Mouse (Mus musculus) intestine, postnatal 0 days (tissue): ENCODE results near the gene Arid3b. TPM values are rescaled to one million over a fixed set of nuclear protein-coding genes. Genes with fewer than 3 reads are reported as not detected.

ENCODE experiments used
- ATAC-seq: fragments of 200-750 bp; cut with Nextera tagmentation; 2 replicates; pipeline ENCODE4 v1.8.0; 2017; ENCODE audit warnings: mild to moderate bottlenecking, moderate TSS enrichment, moderate library complexity
- H3K27ac ChIP-seq: fragments of 300-500 bp; sonication (generic); 2 replicates; pipeline ENCODE4 v1.5.1; 2014; ENCODE audit warnings: mild to moderate bottlenecking, low read depth, low read length, moderate library complexity
- H3K27me3 ChIP-seq: fragments of 300-500 bp; sonication (generic); replicated peaks from 2 replicates; pipeline ENCODE4 v1.6.1; 2014; ENCODE audit warnings: low read length, mixed read lengths; ENCODE audit not compliant: control insufficient read depth, insufficient read depth
- H3K36me3 ChIP-seq: fragments of 300-500 bp; sonication (generic); 2 replicates; pipeline ENCODE4 v1.6.1; 2014; ENCODE audit warnings: mild to moderate bottlenecking, moderate library complexity; ENCODE audit not compliant: control insufficient read depth, insufficient read depth
- H3K4me1 ChIP-seq: fragments of 300-500 bp; sonication (generic); replicated peaks from 2 replicates; pipeline ENCODE4 v1.6.1; 2014; ENCODE audit warnings: antibody characterized with exemption, low read length, mixed read lengths; ENCODE audit not compliant: control insufficient read depth, insufficient read depth
- H3K4me2 ChIP-seq: fragments of 300-500 bp; sonication (generic); replicated peaks from 2 replicates; pipeline ENCODE4 v1.6.1; 2014; ENCODE audit warnings: low read depth, mild to moderate bottlenecking, moderate library complexity
- H3K4me3 ChIP-seq: fragments of 300-500 bp; sonication (generic); 2 replicates; pipeline ENCODE4 v1.5.1; 2014; ENCODE audit warnings: low read depth, low read length
- H3K9ac ChIP-seq: fragments of 300-500 bp; sonication (generic); 2 replicates; pipeline ENCODE4 v1.6.1; 2014; ENCODE audit warnings: mild to moderate bottlenecking, low read depth, low read length
- H3K9me3 ChIP-seq: fragments of 300-500 bp; sonication (generic); 2 replicates; pipeline ENCODE4 v1.6.1; 2016; ENCODE audit warnings: mixed run types; ENCODE audit not compliant: control insufficient read depth
- CTCF ChIP-seq: sonication (generic); IDR thresholded peaks from 2 replicates; pipeline ENCODE4 v1.5.1; 2016; ENCODE audit warnings: low read depth, mild to moderate bottlenecking, control low read depth, antibody characterized with exemption, moderate library complexity
- WGBS: fragments of 180-500 bp; shearing (Covaris S2); extraction: QIAGEN DNeasy Blood & Tissue Kit; methylation state at CpG from one replicate; pipeline ENCODE4 v1.1.7; 2014; 5-methylcytosine and 5-hydroxymethylcytosine counted together
- polyA plus RNA-seq: library from polyadenylated mRNA; unstranded; fragments of >200 nt; fragmentation: Nextera tagmentation; extraction: Ambion mirVana; gene quantifications from 2 replicates; pipeline ENCODE4 v1.2.1, GENCODE M21; 2015

The Arid3b gene
- polyA plus RNA-seq, 1 experiment from 2014 or later: 5.2 TPM

GRCm38 (mm10) chr9:57748831-57749230 is 87.8 kb downstream of the Arid3b start:
- Histone ChIP-seq H3K4me1 (no peaks in the 10 kb centered on the region), H3K9me3 (no peaks in the 10 kb centered on the region), H3K9ac (no peak overlapping the region), H3K36me3 (peaks cover 90% of the 10 kb centered on the region), H3K4me3 (no peak overlapping the region), H3K27ac (peak overlapping the region; percentile 46; the same call in 1 of the 2 replicates), H3K4me2 (no peak overlapping the region), H3K27me3 (no peaks in the 10 kb centered on the region)
- ATAC-seq: peak; percentile 61
- 18% methylated on average over 1 of the region's 1 CpGs for WGBS
- TF ChIP-seq CTCF: no peak

- Histone ChIP-seq H3K9me3 (no peaks in the 10 kb centered on the region), H3K4me2 (no peak overlapping the region), H3K4me3 (no peak overlapping the region), H3K27me3 (no peaks in the 10 kb centered on the region), H3K27ac (peak overlapping the region; percentile 46; the same call in 1 of the 2 replicates), H3K36me3 (peaks cover 83% of the 10 kb centered on the region), H3K4me1 (no peaks in the 10 kb centered on the region), H3K9ac (no peak overlapping the region)
- no peak for TF ChIP-seq CTCF
- WGBS: 85% methylated on average over 6 of the region's 6 CpGs
- no peak for ATAC-seq
These were observed 88.5 kb downstream of the Arid3b start for GRCm38 (mm10) chr9:57748137-57748536.

GRCm38 (mm10) chr9:57747067-57747466 is 89.5 kb downstream of the Arid3b start:
- Histone ChIP-seq H3K4me2 (no peak overlapping the region), H3K4me3 (no peak overlapping the region), H3K36me3 (peaks cover 72% of the 10 kb centered on the region), H3K4me1 (no peaks in the 10 kb centered on the region), H3K27me3 (no peaks in the 10 kb centered on the region), H3K9ac (no peak overlapping the region), H3K9me3 (no peaks in the 10 kb centered on the region), H3K27ac (no peak overlapping the region)
- WGBS: 79% methylated on average over 1 of the region's 1 CpGs
- no peak for ATAC-seq
- TF ChIP-seq CTCF: no peak

GRCm38 (mm10) chr9:57744462-57745091 is 92.0 kb downstream of the Arid3b start:
- 76% methylated on average over 3 of the region's 3 CpGs for WGBS
- Histone ChIP-seq H3K4me2 (no peak overlapping the region), H3K9me3 (no peaks in the 10 kb centered on the region), H3K36me3 (peaks cover 68% of the 10 kb centered on the region), H3K4me3 (no peak overlapping the region), H3K9ac (no peak overlapping the region), H3K27ac (no peak overlapping the region), H3K27me3 (no peaks in the 10 kb centered on the region), H3K4me1 (no peaks in the 10 kb centered on the region)
- peak; percentile 95 for TF ChIP-seq CTCF
- no peak for ATAC-seq

Other genes with a start within 250 kb of the Arid3b start
- 8.3 and 10.3 TPM in 2 replicates for gene Ulk3, start 247.3 kb downstream of the Arid3b start, polyA plus RNA-seq
- gene Cplx3, start 230.5 kb downstream of the Arid3b start, polyA plus RNA-seq: not detected in 2 replicates
- gene Lman1l, start 216.0 kb downstream of the Arid3b start, polyA plus RNA-seq: not detected in 2 replicates
- 18.7 and 21.9 TPM in 2 replicates for gene Csk, start 183.2 kb downstream of the Arid3b start, polyA plus RNA-seq
- not detected in 2 replicates for gene Cyp1a2, start 153.1 kb downstream of the Arid3b start, polyA plus RNA-seq
- gene Cyp1a1, start 148.9 kb downstream of the Arid3b start, polyA plus RNA-seq: 0.05 and 0.09 TPM in 2 replicates
- gene Edc3, start 128.3 kb downstream of the Arid3b start, polyA plus RNA-seq: 12.3 and 14.2 TPM in 2 replicates
- 26.7 and 27.4 TPM in 2 replicates for gene Clk3, start 70.9 kb downstream of the Arid3b start, polyA plus RNA-seq
- 77.1 and 80.7 TPM in 2 replicates for gene Ubl7, start 74.2 kb upstream of the Arid3b start, polyA plus RNA-seq
- gene Sema7a, start 103.3 kb upstream of the Arid3b start, polyA plus RNA-seq: 6.9 and 7.1 TPM in 2 replicates
- gene Cyp11a1, start 169.6 kb upstream of the Arid3b start, polyA plus RNA-seq: 4.4 and 7.8 TPM in 2 replicates
- gene Stra6, start 227.0 kb upstream of the Arid3b start, polyA plus RNA-seq: 0.48 and 0.71 TPM in 2 replicates